Mouse (Mus musculus) left cerebral cortex, postnatal 10 days (tissue): Measurements from ENCODE around the gene Zfp513. TPM values are rescaled to one million over a fixed set of nuclear protein-coding genes. Genes with fewer than 3 reads are reported as not detected.
A peak's percentile ranks its signal among the peaks of the same experiment; 100 is the strongest.
"Not testable (repeated sequence)": the region's sequence is repeated elsewhere in the genome, so short reads cannot be mapped to it uniquely, and the experiment has no call there.

Experiments used
- DNase-seq, 2 experiments: peaks; one replicate each; pipeline ENCODE4 v3.0.0; 2021 to 2022; ENCODE audit warnings: low spot score in 2 of 2, mixed read lengths in 1 of 2; ENCODE audit errors: extremely low spot score in 1 of 2
- intact Hi-C: fragments of 180-260 bp; cut with DNase I; formaldehyde crosslinking; loops from one replicate; pipeline ENCODE4 v1.15.1; 2025
- total RNA-seq, 2 experiments: library from RNA; stranded (reverse); gene quantifications; 2 replicates each; pipeline ENCODE4 v1.2.3; 2021

Gene Zfp513
- 10 to 100 TPM; 25.0 to 26.5 TPM for total RNA-seq

- intact Hi-C loops, result no loop called here
- DNase-seq, result peak; percentile 97 to 99
These were observed at the start of gene Zfp513 for GRCm38 (mm10) chr5:31201742-31202590. Gene Zfp513 (minus strand): TSS chr5:31202303.

- peak in 1 of 2 experiments; percentile 66 for DNase-seq
- intact Hi-C loops, result loop anchor here (5.0 kb wide), 1 partner anchor 54 kb away; no protein-coding TSS in a partner anchor
These were observed 49.5 kb upstream of the Zfp513 start, which contains the start of gene Krtcap3 for GRCm38 (mm10) chr5:31251541-31252101. Gene Krtcap3 (plus strand): TSS chr5:31251691.

GRCm38 (mm10) chr5:31250716-31251115 is 48.6 kb upstream of the Zfp513 start:
- intact Hi-C loops, result loop anchor here (5.0 kb wide), 1 partner anchor 53 kb away; no protein-coding TSS in a partner anchor
- DNase-seq, result no peak

GRCm38 (mm10) chr5:31242191-31242590 is 40.1 kb upstream of the Zfp513 start:
- DNase-seq, result no peak
- intact Hi-C loops, result no loop called here

GRCm38 (mm10) chr5:31241522-31242034 is 39.5 kb upstream of the Zfp513 start:
- DNase-seq, result no peak
- intact Hi-C loops, result loop anchor here (2.0 kb wide), 1 partner anchor 21 kb away; the partner anchor contains the start of gene Ppm1g

GRCm38 (mm10) chr5:31240637-31241521 is 38.8 kb upstream of the Zfp513 start, which contains the start of the genes Nrbp1 and Gm9970:
Gene Nrbp1 (plus strand): TSS chr5:31240864.
Gene Gm9970 (minus strand): TSS chr5:31241232.
- intact Hi-C loops, result loop anchor here (2.0 kb wide), 1 partner anchor 20 kb away; the partner anchor contains the start of gene Ppm1g
- DNase-seq, result peak; percentile 93 to 98

- DNase-seq, result no peak
- intact Hi-C loops, result no loop called here
These were observed 24.5 kb upstream of the Zfp513 start for GRCm38 (mm10) chr5:31226641-31227040.

- intact Hi-C loops, result no loop called here
- DNase-seq, result peak in 1 of 2 experiments; percentile 39
These were observed 20.6 kb upstream of the Zfp513 start for GRCm38 (mm10) chr5:31222696-31223095.

- intact Hi-C loops, result loop anchor here (2.0 kb wide), 1 partner anchor 19 kb away; the partner anchor contains the start of genes Gm9970 and Nrbp1
- DNase-seq, result peak in 1 of 2 experiments; percentile 62
These were observed 19.3 kb upstream of the Zfp513 start for GRCm38 (mm10) chr5:31221304-31221945.

- DNase-seq, result peak; percentile 94 to 98
- intact Hi-C loops, result loop anchor here (2.0 kb wide), 1 partner anchor 20 kb away; the partner anchor contains the start of genes Gm9970 and Nrbp1
These were observed 18.6 kb upstream of the Zfp513 start, which contains the start of gene Ppm1g for GRCm38 (mm10) chr5:31220448-31221303. Gene Ppm1g (minus strand): TSS chr5:31220687.

- intact Hi-C loops, result loop anchor here (2.0 to 5.0 kb wide), 2 partner anchors 21 to 107 kb away; partner anchors contain the start of genes Gm9970 and Nrbp1
- DNase-seq, result peak in 1 of 2 experiments; percentile 81
These were observed 17.9 kb upstream of the Zfp513 start for GRCm38 (mm10) chr5:31219911-31220447.

GRCm38 (mm10) chr5:31219474-31219873 is 17.4 kb upstream of the Zfp513 start:
- DNase-seq, result no peak
- intact Hi-C loops, result loop anchor here (5.0 kb wide), 1 partner anchor 108 kb away; no protein-coding TSS in a partner anchor

- intact Hi-C loops, result loop anchor here (5.0 kb wide), 1 partner anchor 108 kb away; no protein-coding TSS in a partner anchor
- no peak for DNase-seq
These were observed 17.0 kb upstream of the Zfp513 start for GRCm38 (mm10) chr5:31219070-31219469.

GRCm38 (mm10) chr5:31218294-31218693 is 16.2 kb upstream of the Zfp513 start:
- intact Hi-C loops, result loop anchor here (5.0 kb wide), 1 partner anchor 109 kb away; no protein-coding TSS in a partner anchor

GRCm38 (mm10) chr5:31216554-31216953 is 14.5 kb upstream of the Zfp513 start:
- not testable (repeated sequence) for DNase-seq
- intact Hi-C loops, result loop anchor here (5.0 kb wide), 1 partner anchor 111 kb away; no protein-coding TSS in a partner anchor

More at GRCm38 (mm10) chr5:31218294-31218693, 16.2 kb upstream of the Zfp513 start:
- DNase-seq, result no peak

GRCm38 (mm10) chr5:31204421-31204820 is 2.3 kb upstream of the Zfp513 start:
- no peak for DNase-seq
- intact Hi-C loops, result no loop called here
